Mouse (Mus musculus): ENCODE results near the gene Tada3. TPM values are rescaled to one million over a fixed set of nuclear protein-coding genes. Genes with fewer than 3 reads are reported as not detected.

Tada3 gene
- polyA plus RNA-seq, 1 experiment from 2014 or later: 52.6 TPM

GRCm38 (mm10) chr6:113331721-113332120 is 46.0 kb downstream of the Tada3 start:
- WGBS: 90% methylated on average over 11 of the region's 11 CpGs
- Histone ChIP-seq H3K27me3 (ENCODE audit: control insufficient read depth, insufficient read depth, low read length) (no peaks in the 10 kb centered on the region), H3K4me3 (ENCODE audit: low read depth, low read length) (no peak overlapping the region), H3K27ac (ENCODE audit: low read length) (no peak overlapping the region), H3K4me1 (ENCODE audit: control insufficient read depth, insufficient read depth, low read length) (no peaks in the 10 kb centered on the region), H3K4me2 (replicated peaks; ENCODE audit: low read depth, low read length) (no peak overlapping the region), H3K9me3 (ENCODE audit: control insufficient read depth, low read depth, low read length) (no peaks in the 10 kb centered on the region), H3K36me3 (ENCODE audit: control insufficient read depth, insufficient read depth, low read length) (peaks cover 34% of the 10 kb centered on the region), H3K9ac (replicated peaks; ENCODE audit: low read depth, low read length) (no peak overlapping the region)
- ATAC-seq (ENCODE audit: insufficient number of reproducible peaks, insufficient read depth, low FRiP score, low read depth): no peak

DNA sequence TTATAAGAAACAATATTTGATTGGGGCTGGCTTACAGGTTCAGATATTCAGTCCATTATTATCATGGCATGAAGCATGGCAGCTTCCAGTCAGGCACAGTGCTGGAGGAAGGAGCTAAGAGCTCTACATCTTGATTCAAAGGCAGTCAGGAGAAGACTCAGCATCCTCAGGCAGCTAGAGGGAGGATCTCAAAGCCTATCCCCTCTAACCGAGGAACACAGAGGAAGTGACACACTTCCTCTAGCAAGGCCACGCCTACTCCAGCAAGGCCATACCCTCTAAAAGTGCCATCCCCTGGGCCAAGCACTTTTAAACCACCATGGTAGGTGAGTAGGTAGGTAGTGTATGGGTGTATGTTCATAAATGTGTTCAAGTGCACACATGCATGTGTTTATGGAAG is 47.1 kb downstream of the Tada3 start:
- H3K27ac ChIP-seq (ENCODE audit: low read length): no peak overlapping the region
- WGBS: 49% methylated on average over 2 of the region's 2 CpGs
- H3K36me3 ChIP-seq (ENCODE audit: control insufficient read depth, insufficient read depth, low read length): peaks cover 24% of the 10 kb centered on the region
- no peaks in the 10 kb centered on the region for H3K27me3 ChIP-seq (ENCODE audit: control insufficient read depth, insufficient read depth, low read length)
- no peaks in the 10 kb centered on the region for H3K4me1 ChIP-seq (ENCODE audit: control insufficient read depth, insufficient read depth, low read length)
- no peak for ATAC-seq (ENCODE audit: insufficient number of reproducible peaks, insufficient read depth, low FRiP score, low read depth)
- no peak overlapping the region for H3K4me3 ChIP-seq (ENCODE audit: low read depth, low read length)
- no peaks in the 10 kb centered on the region for H3K9me3 ChIP-seq (ENCODE audit: control insufficient read depth, low read depth, low read length)
- H3K4me2 ChIP-seq (replicated peaks; ENCODE audit: low read depth, low read length): no peak overlapping the region
- no peak overlapping the region for H3K9ac ChIP-seq (replicated peaks; ENCODE audit: low read depth, low read length)

DNA sequence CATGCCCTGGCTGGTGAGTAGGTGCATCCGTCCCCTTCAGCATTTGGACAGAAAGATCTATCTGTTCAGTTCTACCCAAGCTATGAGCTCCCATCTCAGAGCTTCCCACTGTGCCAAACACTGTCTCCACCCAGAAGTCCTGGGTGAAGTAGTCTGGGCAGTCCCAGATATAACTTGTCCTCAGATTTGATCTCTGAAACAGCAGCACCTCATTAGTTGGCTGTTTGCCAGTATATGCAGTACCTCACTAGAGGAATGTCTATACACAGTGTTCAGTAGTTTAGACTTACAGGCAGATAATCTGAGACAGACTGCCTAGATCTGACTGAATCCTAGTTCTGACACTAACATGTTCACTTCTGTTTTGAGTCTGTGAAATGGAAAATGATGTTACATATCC is 48.3 kb downstream of the Tada3 start:
- Histone ChIP-seq H3K4me3 (ENCODE audit: low read depth, low read length) (no peak overlapping the region), H3K36me3 (ENCODE audit: control insufficient read depth, insufficient read depth, low read length) (peaks cover 25% of the 10 kb centered on the region), H3K9ac (replicated peaks; ENCODE audit: low read depth, low read length) (no peak overlapping the region), H3K27ac (ENCODE audit: low read length) (no peak overlapping the region), H3K9me3 (ENCODE audit: control insufficient read depth, low read depth, low read length) (no peaks in the 10 kb centered on the region), H3K27me3 (ENCODE audit: control insufficient read depth, insufficient read depth, low read length) (no peaks in the 10 kb centered on the region), H3K4me1 (ENCODE audit: control insufficient read depth, insufficient read depth, low read length) (no peaks in the 10 kb centered on the region), H3K4me2 (replicated peaks; ENCODE audit: low read depth, low read length) (no peak overlapping the region)
- WGBS: 87% methylated on average over 1 of the region's 1 CpGs
- ATAC-seq (ENCODE audit: insufficient number of reproducible peaks, insufficient read depth, low FRiP score, low read depth): no peak

DNA sequence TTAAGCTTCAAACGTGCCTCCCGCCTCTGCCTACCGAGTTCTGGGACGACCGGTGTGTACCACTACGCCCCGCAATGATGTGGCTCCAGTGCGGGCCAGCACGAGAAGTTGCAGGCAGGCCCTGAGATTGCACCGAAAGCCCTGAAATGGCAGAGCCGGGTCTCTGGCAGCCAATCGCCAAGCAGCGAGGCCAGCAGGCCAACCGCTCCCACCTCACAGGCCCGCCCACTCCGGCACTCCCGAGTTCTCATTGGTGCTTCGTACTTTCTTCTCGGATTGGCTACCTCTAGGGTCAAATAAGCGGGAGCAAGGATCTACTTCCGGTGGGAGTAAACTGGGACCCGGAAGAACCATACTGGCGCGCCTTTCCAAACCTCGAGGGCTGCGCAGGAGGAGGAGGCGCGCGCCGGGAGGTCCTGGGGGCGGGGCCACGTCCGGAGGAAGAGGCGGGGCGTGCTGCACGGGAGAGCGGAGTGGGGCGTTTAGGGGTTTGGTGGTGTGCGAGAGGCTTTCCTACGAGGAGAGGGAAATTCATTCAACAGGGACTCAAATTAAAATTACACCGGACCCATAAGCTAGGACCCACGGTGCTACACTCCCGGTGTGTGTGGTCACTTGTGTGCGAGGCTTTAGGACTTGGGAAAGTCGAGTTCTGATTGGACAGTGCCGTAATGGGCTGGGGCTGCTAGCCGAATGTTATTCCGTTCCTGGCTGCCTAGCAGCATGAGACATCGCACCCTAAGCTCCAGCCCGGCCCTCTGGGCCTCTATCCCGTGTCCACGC is 51.0 kb downstream of the Tada3 start, which contains the start of gene Ogg1:
Gene Ogg1, plus strand, starts transcription at position 440 of the 783 bp plus-strand sequence.
- WGBS: under 1% methylated on average over 52 of the region's 52 CpGs
- Histone ChIP-seq H3K4me1 (ENCODE audit: control insufficient read depth, insufficient read depth, low read length) (no peaks in the 10 kb centered on the region), H3K36me3 (ENCODE audit: control insufficient read depth, insufficient read depth, low read length) (peaks cover 42% of the 10 kb centered on the region), H3K27me3 (ENCODE audit: control insufficient read depth, insufficient read depth, low read length) (no peaks in the 10 kb centered on the region), H3K9me3 (ENCODE audit: control insufficient read depth, low read depth, low read length) (no peaks in the 10 kb centered on the region), H3K9ac (replicated peaks; ENCODE audit: low read depth, low read length) (peak within 1 kb of the TSS; percentile 57), H3K4me2 (replicated peaks; ENCODE audit: low read depth, low read length) (peak within 1 kb of the TSS; percentile 70), H3K27ac (ENCODE audit: low read length) (peak within 1 kb of the TSS; percentile 91), H3K4me3 (ENCODE audit: low read depth, low read length) (peak within 1 kb of the TSS; percentile 63)
- peak; percentile 97 for ATAC-seq (ENCODE audit: insufficient number of reproducible peaks, insufficient read depth, low FRiP score, low read depth)

Small RNA genes lying within 50 kb of the gene (microRNA-seq; reads per million reads assigned to microRNA genes)
- gene Gm24387: not detected

Other genes with a start within 250 kb of the Tada3 start
- 0.87 and 1.8 TPM in 2 replicates for gene Lhfpl4, start 182.5 kb downstream of the Tada3 start, polyA plus RNA-seq (2014; fragmentation: Nextera tagmentation; extraction: Ambion mirVana)
- 31.6 and 33.2 TPM in 2 replicates for gene Mtmr14, start 140.0 kb downstream of the Tada3 start, polyA plus RNA-seq (2014; fragmentation: Nextera tagmentation; extraction: Ambion mirVana)
- gene Cpne9, start 95.6 kb downstream of the Tada3 start, polyA plus RNA-seq (2014; fragmentation: Nextera tagmentation; extraction: Ambion mirVana): 0.20 TPM in 1 of 2 replicates, not detected in the other
- gene Brpf1, start 70.7 kb downstream of the Tada3 start, polyA plus RNA-seq (2014; fragmentation: Nextera tagmentation; extraction: Ambion mirVana): 20.1 and 21.1 TPM in 2 replicates
- 14.7 and 18.0 TPM in 2 replicates for gene Ogg1, start 50.9 kb downstream of the Tada3 start, polyA plus RNA-seq (2014; fragmentation: Nextera tagmentation; extraction: Ambion mirVana)
- gene Camk1, start 33.9 kb downstream of the Tada3 start, polyA plus RNA-seq (2014; fragmentation: Nextera tagmentation; extraction: Ambion mirVana): 102 and 107 TPM in 2 replicates
- 222 and 230 TPM in 2 replicates for gene Arpc4, start 232 bp upstream of the Tada3 start, polyA plus RNA-seq (2014; fragmentation: Nextera tagmentation; extraction: Ambion mirVana)
- gene Ttll3, start 11.4 kb upstream of the Tada3 start, polyA plus RNA-seq (2014; fragmentation: Nextera tagmentation; extraction: Ambion mirVana): 2.6 and 2.7 TPM in 2 replicates
- gene Rpusd3, start 41.5 kb upstream of the Tada3 start, polyA plus RNA-seq (2014; fragmentation: Nextera tagmentation; extraction: Ambion mirVana): 20.2 and 20.3 TPM in 2 replicates
- gene Cidec, start 57.9 kb upstream of the Tada3 start, polyA plus RNA-seq (2014; fragmentation: Nextera tagmentation; extraction: Ambion mirVana): 0.46 TPM in 1 of 2 replicates, not detected in the other
- gene Jagn1, start 64.7 kb upstream of the Tada3 start, polyA plus RNA-seq (2014; fragmentation: Nextera tagmentation; extraction: Ambion mirVana): 78.6 and 81.1 TPM in 2 replicates
- gene Il17re, start 80.6 kb upstream of the Tada3 start, polyA plus RNA-seq (2014; fragmentation: Nextera tagmentation; extraction: Ambion mirVana): 19.0 and 19.8 TPM in 2 replicates
- 10.6 and 12.9 TPM in 2 replicates for gene Il17rc, start 93.5 kb upstream of the Tada3 start, polyA plus RNA-seq (2014; fragmentation: Nextera tagmentation; extraction: Ambion mirVana)
- 16.0 and 20.5 TPM in 2 replicates for gene Creld1, start 105.4 kb upstream of the Tada3 start, polyA plus RNA-seq (2014; fragmentation: Nextera tagmentation; extraction: Ambion mirVana)
- gene Prrt3, start 124.0 kb upstream of the Tada3 start, polyA plus RNA-seq (2014; fragmentation: Nextera tagmentation; extraction: Ambion mirVana): 0.48 and 0.61 TPM in 2 replicates
- 84.8 and 94.9 TPM in 2 replicates for gene Emc3, start 153.8 kb upstream of the Tada3 start, polyA plus RNA-seq (2014; fragmentation: Nextera tagmentation; extraction: Ambion mirVana)
- 12.3 and 13.8 TPM in 2 replicates for gene Fancd2, start 153.8 kb upstream of the Tada3 start, polyA plus RNA-seq (2014; fragmentation: Nextera tagmentation; extraction: Ambion mirVana)
- 0.28 and 0.82 TPM in 2 replicates for gene Fancd2os, start 222.8 kb upstream of the Tada3 start, polyA plus RNA-seq (2014; fragmentation: Nextera tagmentation; extraction: Ambion mirVana)
- 244 and 245 TPM in 2 replicates for gene Brk1, start 226.9 kb upstream of the Tada3 start, polyA plus RNA-seq (2014; fragmentation: Nextera tagmentation; extraction: Ambion mirVana)
- 43.5 and 50.5 TPM in 2 replicates for gene Vhl, start 246.1 kb upstream of the Tada3 start, polyA plus RNA-seq (2014; fragmentation: Nextera tagmentation; extraction: Ambion mirVana)